Comparison of ENCODE assay signal across 9 mouse cellular contexts in the genomic region with DNA sequence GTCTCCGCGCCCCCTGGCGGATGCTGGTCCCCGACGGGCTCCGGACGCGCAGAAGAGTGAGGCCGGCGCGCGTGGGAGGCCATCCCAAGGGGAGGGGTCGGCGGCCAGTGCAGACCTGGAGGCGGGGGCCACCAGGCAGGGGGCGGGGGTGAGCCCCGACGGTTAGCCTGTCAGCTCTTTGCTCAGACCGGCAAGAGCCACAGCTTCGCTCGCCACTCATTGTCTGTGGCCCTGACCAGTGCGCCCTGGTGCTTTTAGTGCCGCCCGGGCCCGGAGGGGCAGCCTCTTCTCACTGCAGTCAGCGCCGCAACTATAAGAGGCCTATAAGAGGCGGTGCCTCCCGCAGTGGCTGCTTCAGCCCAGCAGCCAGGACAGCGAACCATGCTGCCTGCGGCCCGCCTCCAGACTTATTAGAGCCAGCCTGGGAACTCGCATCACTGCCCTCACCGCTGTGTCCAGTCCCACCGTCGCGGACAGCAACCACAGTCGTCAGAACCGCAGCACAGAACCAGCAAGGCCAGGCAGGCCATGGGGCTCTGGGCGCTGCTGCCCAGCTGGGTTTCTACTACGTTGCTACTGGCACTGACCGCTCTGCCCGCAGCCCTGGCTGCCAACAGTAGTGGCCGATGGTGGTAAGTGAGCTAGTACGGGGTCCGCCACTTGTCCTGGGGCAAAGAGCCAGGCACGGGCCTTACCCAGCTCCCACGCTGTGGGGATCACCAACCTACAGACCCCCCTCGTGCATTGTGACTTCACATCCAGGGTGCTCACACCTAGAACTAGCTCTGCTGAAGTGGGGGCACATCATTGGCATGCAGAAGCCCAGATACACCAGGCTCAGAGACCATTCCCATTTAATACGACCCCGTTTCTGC. TPM values are rescaled to one million over a fixed set of nuclear protein-coding genes. Genes with fewer than 3 reads are reported as not detected.
DNase-seq lines count a peak whose midpoint lies in the region; ATAC-seq lines count a peak whose summit lies in the region.
"Had no signal": no experiment of that assay in that cellular context is flagged by ENCODE, and none has a peak within 500 bp of the region (broad histone marks: within the 10 kb centered on the region; RNA-seq: fewer than 3 reads in every experiment).

A gene (plus strand): TSS at position 197 of the 875 bp plus-strand sequence.

- no peaks in the 10 kb centered on the region for H3K4me1 ChIP-seq in forebrain, embryonic 14.5 days (ENCODE audit: control insufficient read depth, insufficient read depth, low read length)
- H3K4me1 ChIP-seq in kidney, embryonic 15.5 days: peaks cover 45% of the 10 kb centered on the region
- H3K4me1 ChIP-seq in stomach, embryonic 14.5 days (ENCODE audit: control insufficient read depth, insufficient read depth, low read length): peaks cover 11% of the 10 kb centered on the region; the same call in 1 of the 2 replicates

- 1% methylated on average over 43 of the region's 51 CpGs for WGBS in forebrain, embryonic 14.5 days
- 2% methylated on average over 51 of the region's 51 CpGs for WGBS in kidney, embryonic 15.5 days
- WGBS in stomach, embryonic 14.5 days: 2% methylated on average over 51 of the region's 51 CpGs

- DNase-seq in CD4-positive, CD25-positive, alpha-beta regulatory T cell, adult 2 months (ENCODE audit: low read depth, low spot score): peak; percentile 80
- DNase-seq in CD4-positive helper T cell, adult 2 months (ENCODE audit: low read depth, low spot score): peak; percentile 63
- DNase-seq in forebrain, embryonic 14.5 days (ENCODE audit: low spot score): peak; percentile 46
- DNase-seq in lung, postnatal 4 days: peak; percentile 66 to 69
- no peak for DNase-seq in cerebellum, adult 9-11 months

- H3K9me3 ChIP-seq in forebrain, embryonic 14.5 days (replicated peaks; ENCODE audit: control insufficient read depth, low read length): no peaks in the 10 kb centered on the region
- no peaks in the 10 kb centered on the region for H3K9me3 ChIP-seq in kidney, embryonic 15.5 days (replicated peaks)
- H3K9me3 ChIP-seq in stomach, embryonic 14.5 days (ENCODE audit: control insufficient read depth, low read depth, low read length): 0 out of 2 replicates have a peak, but pooled peaks cover 3% of the 10 kb centered on the region

- H3K36me3 ChIP-seq in forebrain, embryonic 14.5 days (ENCODE audit: control insufficient read depth, insufficient read depth, low read length): no peaks in the 10 kb centered on the region
- no peaks in the 10 kb centered on the region for H3K36me3 ChIP-seq in kidney, embryonic 15.5 days
- H3K36me3 ChIP-seq in stomach, embryonic 14.5 days (ENCODE audit: control insufficient read depth, insufficient read depth, low read length): no peaks in the 10 kb centered on the region

- H3K4me3 ChIP-seq in forebrain, embryonic 14.5 days (ENCODE audit: low read depth, low read length): peak within 1 kb of the TSS; percentile 6; the same call in 1 of the 2 replicates
- H3K4me3 ChIP-seq in kidney, embryonic 15.5 days (replicated peaks): peak within 1 kb of the TSS; percentile 31
- peak within 1 kb of the TSS; percentile 15 for H3K4me3 ChIP-seq in stomach, embryonic 14.5 days (ENCODE audit: low read depth, low read length)
- H3K4me3 ChIP-seq: erythroblast, embryonic 14.5 days had no signal

- H3K9ac ChIP-seq in forebrain, embryonic 14.5 days (ENCODE audit: low read length): no peak within 1 kb of the TSS
- no peak within 1 kb of the TSS for H3K9ac ChIP-seq in kidney, embryonic 15.5 days
- H3K9ac ChIP-seq in stomach, embryonic 14.5 days (replicated peaks; ENCODE audit: low read depth, low read length): no peak within 1 kb of the TSS

- no peak for ATAC-seq in CD4-positive, CD25-positive, alpha-beta regulatory T cell, adult 4 months
- no peak for ATAC-seq in forebrain, embryonic 14.5 days
- ATAC-seq in kidney, embryonic 15.5 days (replicated peaks; ENCODE audit: low FRiP score): peak; percentile 50; the same call in 1 of the 2 replicates
- ATAC-seq in stomach, embryonic 14.5 days (ENCODE audit: insufficient number of reproducible peaks, insufficient read depth, low FRiP score, low read depth): no peak

- H3K27me3 ChIP-seq in forebrain, embryonic 14.5 days (replicated peaks; ENCODE audit: control insufficient read depth, insufficient read depth, low read length): peaks cover 86% of the 10 kb centered on the region
- H3K27me3 ChIP-seq in kidney, embryonic 15.5 days: peaks cover 95% of the 10 kb centered on the region
- H3K27me3 ChIP-seq in stomach, embryonic 14.5 days (ENCODE audit: control insufficient read depth, insufficient read depth, low read length): peaks cover 68% of the 10 kb centered on the region

- no peak within 1 kb of the TSS for H3K27ac ChIP-seq in forebrain, embryonic 14.5 days (ENCODE audit: low read depth, low read length)
- no peak within 1 kb of the TSS for H3K27ac ChIP-seq in kidney, embryonic 15.5 days
- H3K27ac ChIP-seq in stomach, embryonic 14.5 days (ENCODE audit: low read length): no peak within 1 kb of the TSS

- H3K4me2 ChIP-seq in forebrain, embryonic 14.5 days (ENCODE audit: low read length): no peak within 1 kb of the TSS
- H3K4me2 ChIP-seq in kidney, embryonic 15.5 days: peak within 1 kb of the TSS; percentile 48
- H3K4me2 ChIP-seq in stomach, embryonic 14.5 days (replicated peaks; ENCODE audit: low read depth, low read length): peak within 1 kb of the TSS; percentile 23; the same call in 1 of the 2 replicates

RNA-seq across cellular contexts. Expression of the gene that starts here (rescaled TPM):
- polyA plus RNA-seq in CD4-positive, CD25-positive, alpha-beta regulatory T cell, adult 4 months (2017; shearing (Covaris generic)): not detected
- 0.56 TPM in 1 of 2 replicates, not detected in the other for polyA plus RNA-seq in forebrain, embryonic 14.5 days (2014; fragmentation: Nextera tagmentation; extraction: Ambion mirVana)
- polyA plus RNA-seq in kidney, embryonic 15.5 days (2015; fragmentation: Nextera tagmentation; extraction: Ambion mirVana): 0.06 TPM in 1 of 2 replicates, not detected in the other
- not detected in 2 replicates for polyA plus RNA-seq in stomach, embryonic 14.5 days (2014; fragmentation: Nextera tagmentation; extraction: Ambion mirVana)
- polyA plus RNA-seq: erythroblast, embryonic 14.5 days had no signal

Comparison
In these comparisons a context has a peak if more than half of its experiments do, and no peak if none do; other contexts are left out.
1. Peak in DNase-seq and H3K4me3 ChIP-seq in forebrain, embryonic 14.5 days; RNA of the gene not detected or under 1 TPM.
2. Peak in ATAC-seq, H3K4me3 ChIP-seq and H3K4me2 ChIP-seq in kidney, embryonic 15.5 days; RNA of the gene not detected or under 1 TPM.